Mouse (Mus musculus): ENCODE measurements around the gene Pgap1. TPM values are rescaled to one million over a fixed set of nuclear protein-coding genes. Genes with fewer than 3 reads are reported as not detected.

Pgap1 gene
- polyA plus RNA-seq, 1 experiment from 2014 or later = 6.2 TPM

DNA sequence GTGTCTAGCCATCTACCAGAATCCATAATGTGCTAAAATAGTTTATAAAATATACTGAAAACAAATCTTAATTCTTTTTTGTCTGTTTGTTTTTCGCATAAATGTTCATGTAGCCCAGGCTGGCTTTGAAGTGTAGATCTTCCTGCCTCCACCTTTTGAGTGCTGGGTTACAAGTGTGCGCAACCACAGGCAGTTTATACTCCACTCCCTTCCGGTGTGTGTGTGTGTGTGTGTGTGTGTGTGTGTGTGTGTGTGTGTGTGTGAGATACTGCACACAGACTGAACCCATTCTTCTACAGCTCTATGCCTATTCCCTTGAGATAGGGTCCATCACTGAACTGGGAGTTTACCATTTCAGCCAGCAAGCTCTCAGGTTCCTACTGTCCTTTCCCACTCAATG, 64.0 kb downstream of the Pgap1 start:
- DNase-seq (ENCODE audit: low spot score) = no peak
- WGBS = 93% methylated on average over 3 of the region's 3 CpGs
- Histone ChIP-seq H3K27me3 (replicated peaks; ENCODE audit: low read depth, poor library complexity, severe bottlenecking) (no peaks in the 10 kb centered on the region), H3K36me3 (replicated peaks) (no peaks in the 10 kb centered on the region; the same call in 1 of the 2 replicates), H3K27ac (replicated peaks) (no peak overlapping the region), H3K4me1 (no peaks in the 10 kb centered on the region), H3K9me3 (no peaks in the 10 kb centered on the region), H3K4me3 (no peak overlapping the region)

DNA sequence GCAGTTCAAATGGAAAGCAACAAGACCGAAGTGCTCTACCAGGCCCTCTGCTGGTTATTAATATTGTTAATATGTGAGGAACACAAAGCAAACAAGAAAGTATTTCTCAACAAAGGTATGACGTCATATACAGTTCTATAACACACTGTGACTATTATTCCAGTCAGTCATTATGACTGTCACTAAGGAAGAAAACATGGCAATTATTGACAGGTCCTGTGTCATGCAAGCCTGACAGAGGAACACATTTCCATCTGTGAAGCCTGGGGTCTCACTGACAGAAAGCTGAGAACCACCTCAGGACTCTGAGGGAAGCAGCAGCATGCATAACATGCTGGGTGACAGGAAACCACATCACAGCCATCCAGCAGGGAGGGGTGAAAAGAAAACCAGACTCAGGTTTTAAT, 65.0 kb downstream of the Pgap1 start:
- Histone ChIP-seq H3K9me3 (no peaks in the 10 kb centered on the region), H3K27ac (replicated peaks) (no peak overlapping the region), H3K4me3 (no peak overlapping the region), H3K4me1 (no peaks in the 10 kb centered on the region), H3K27me3 (replicated peaks; ENCODE audit: low read depth, poor library complexity, severe bottlenecking) (no peaks in the 10 kb centered on the region), H3K36me3 (replicated peaks) (peaks cover 5% of the 10 kb centered on the region)
- 82% methylated on average over 2 of the region's 2 CpGs for WGBS
- DNase-seq (ENCODE audit: low spot score) = no peak

DNA sequence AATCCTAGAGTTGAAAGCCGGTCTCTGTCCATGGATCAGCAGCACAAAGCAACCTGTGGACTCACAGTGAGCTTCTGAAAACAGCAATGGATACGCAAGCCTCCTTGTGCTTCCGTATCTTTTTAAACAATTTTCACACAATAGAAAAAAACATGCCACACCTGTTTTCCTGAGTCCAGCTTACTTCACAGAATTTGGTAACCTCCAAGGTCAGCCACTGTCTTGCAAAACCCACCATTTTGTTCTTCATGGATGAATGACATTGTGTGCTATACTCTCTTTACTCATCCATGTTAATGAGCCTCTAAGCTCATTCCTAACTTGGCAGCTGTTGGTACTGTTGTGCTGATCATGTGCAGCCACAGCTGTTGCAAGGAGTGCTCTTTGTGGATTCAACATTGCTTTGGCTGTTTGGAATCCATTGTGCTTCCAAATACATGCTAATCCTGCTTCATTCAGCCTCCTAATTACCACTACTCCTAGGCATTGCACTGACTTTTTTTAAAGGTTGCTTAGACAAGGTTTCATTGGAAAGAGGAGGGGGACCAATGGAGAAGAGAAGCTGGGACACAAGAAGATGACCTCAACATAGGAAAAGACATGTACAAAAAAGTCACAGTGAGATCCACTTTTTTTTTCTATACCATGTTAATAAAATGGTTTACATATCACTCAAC, 72.6 kb downstream of the Pgap1 start:
- WGBS = 95% methylated on average over 3 of the region's 3 CpGs
- DNase-seq (ENCODE audit: low spot score) = no peak
- Histone ChIP-seq H3K9me3 (no peaks in the 10 kb centered on the region), H3K4me1 (no peaks in the 10 kb centered on the region), H3K4me3 (no peak overlapping the region), H3K27me3 (replicated peaks; ENCODE audit: low read depth, poor library complexity, severe bottlenecking) (no peaks in the 10 kb centered on the region), H3K27ac (replicated peaks) (no peak overlapping the region), H3K36me3 (replicated peaks) (peaks cover 14% of the 10 kb centered on the region)

DNA sequence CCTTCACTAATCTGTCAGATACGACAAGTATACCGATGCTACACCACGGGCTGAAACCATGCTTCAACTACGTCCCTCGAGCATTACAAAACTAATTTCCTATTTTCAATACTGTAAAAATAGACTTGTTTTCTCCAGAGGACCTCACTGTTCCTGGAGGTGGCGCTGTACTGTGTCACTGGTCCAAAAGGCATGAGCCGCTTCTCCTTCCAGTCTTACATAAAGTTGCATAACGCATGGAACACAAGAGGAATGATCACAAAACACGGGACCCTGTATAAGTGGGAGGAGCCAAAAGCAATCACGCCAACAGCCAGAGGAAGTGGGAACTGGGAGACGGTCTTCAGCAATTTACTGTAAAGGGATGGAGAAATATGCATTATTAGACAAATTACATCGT, 77.0 kb downstream of the Pgap1 start:
- Histone ChIP-seq H3K4me3 (no peak overlapping the region), H3K27me3 (replicated peaks; ENCODE audit: low read depth, poor library complexity, severe bottlenecking) (no peaks in the 10 kb centered on the region), H3K36me3 (replicated peaks) (0 out of 2 replicates have a peak, but pooled peaks cover 9% of the 10 kb centered on the region), H3K9me3 (no peaks in the 10 kb centered on the region), H3K4me1 (no peaks in the 10 kb centered on the region), H3K27ac (replicated peaks) (no peak overlapping the region)
- no peak for DNase-seq (ENCODE audit: low spot score)
- 96% methylated on average over 12 of the region's 12 CpGs for WGBS

DNA sequence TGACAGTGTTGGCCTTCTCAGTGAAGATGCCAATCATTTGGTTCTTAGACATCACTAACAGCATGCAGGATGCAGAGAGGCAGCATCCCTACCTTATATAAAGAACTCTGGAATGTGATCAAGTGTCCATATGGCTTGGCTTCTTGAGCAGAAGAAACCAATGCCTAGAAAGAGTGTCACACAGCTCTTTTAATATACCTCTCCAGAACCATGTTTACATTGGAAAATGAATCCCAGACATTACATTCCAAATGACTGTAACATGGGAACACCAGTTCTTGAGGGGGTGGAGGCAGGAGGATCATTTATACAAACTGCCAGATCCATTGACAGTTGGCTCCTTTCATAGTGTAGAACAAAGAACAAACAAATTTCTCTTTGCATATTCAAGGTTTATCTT, 88.8 kb downstream of the Pgap1 start:
- Histone ChIP-seq H3K4me1 (no peaks in the 10 kb centered on the region), H3K36me3 (replicated peaks) (no peaks in the 10 kb centered on the region), H3K27me3 (replicated peaks; ENCODE audit: low read depth, poor library complexity, severe bottlenecking) (no peaks in the 10 kb centered on the region), H3K4me3 (no peak overlapping the region), H3K27ac (replicated peaks) (no peak overlapping the region), H3K9me3 (no peaks in the 10 kb centered on the region)
- DNase-seq (ENCODE audit: low spot score) = no peak

DNA sequence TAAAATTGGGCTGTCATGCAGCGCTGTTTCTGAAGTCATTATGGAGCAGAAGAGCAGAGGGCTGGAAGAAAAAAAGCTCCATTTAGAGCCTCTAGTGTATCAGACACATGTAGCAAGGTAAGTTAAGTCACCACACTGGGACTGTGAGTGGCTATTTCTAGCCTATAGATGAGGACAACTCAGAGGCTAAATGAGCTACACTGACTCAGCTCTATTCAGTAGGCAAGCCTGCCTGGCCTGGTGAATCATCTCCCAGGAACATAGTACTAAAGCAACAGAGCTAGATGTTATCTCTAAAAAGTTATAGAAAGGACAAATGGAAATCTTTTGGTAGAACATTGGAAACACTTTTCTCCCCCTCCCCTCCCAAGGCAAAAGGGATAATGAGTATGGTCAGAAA, 90.1 kb downstream of the Pgap1 start:
- Histone ChIP-seq H3K27ac (replicated peaks) (no peak overlapping the region), H3K27me3 (replicated peaks; ENCODE audit: low read depth, poor library complexity, severe bottlenecking) (no peaks in the 10 kb centered on the region), H3K9me3 (no peaks in the 10 kb centered on the region), H3K4me3 (no peak overlapping the region), H3K4me1 (no peaks in the 10 kb centered on the region), H3K36me3 (replicated peaks) (no peaks in the 10 kb centered on the region)
- 98% methylated on average over 1 of the region's 1 CpGs for WGBS
- no peak for DNase-seq (ENCODE audit: low spot score)

DNA sequence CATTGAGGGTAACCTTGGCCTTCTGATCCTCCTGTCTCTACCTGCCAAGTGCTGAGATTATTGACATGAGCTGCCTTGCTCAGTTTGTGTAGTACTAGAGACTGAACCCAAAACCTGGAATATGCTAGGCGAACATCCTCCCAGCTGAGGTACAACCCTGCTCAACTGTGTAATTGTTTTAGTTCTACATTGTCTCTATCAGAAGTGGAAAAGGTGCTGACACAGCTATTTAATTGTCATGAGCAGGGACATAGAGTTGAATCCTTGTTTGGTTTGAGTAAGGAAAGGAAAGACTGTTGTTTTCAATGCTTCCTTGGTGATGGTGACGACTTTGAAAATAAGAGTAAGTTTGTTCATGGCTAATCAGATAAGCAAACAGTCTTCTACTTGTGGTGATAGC, 105.4 kb downstream of the Pgap1 start:
- Histone ChIP-seq H3K4me3 (no peak overlapping the region), H3K36me3 (replicated peaks) (no peaks in the 10 kb centered on the region), H3K27ac (replicated peaks) (no peak overlapping the region), H3K4me1 (no peaks in the 10 kb centered on the region), H3K27me3 (replicated peaks; ENCODE audit: low read depth, poor library complexity, severe bottlenecking) (no peaks in the 10 kb centered on the region), H3K9me3 (no peaks in the 10 kb centered on the region)
- no peak for DNase-seq (ENCODE audit: low spot score)
- WGBS = 87% methylated on average over 2 of the region's 2 CpGs

DNA sequence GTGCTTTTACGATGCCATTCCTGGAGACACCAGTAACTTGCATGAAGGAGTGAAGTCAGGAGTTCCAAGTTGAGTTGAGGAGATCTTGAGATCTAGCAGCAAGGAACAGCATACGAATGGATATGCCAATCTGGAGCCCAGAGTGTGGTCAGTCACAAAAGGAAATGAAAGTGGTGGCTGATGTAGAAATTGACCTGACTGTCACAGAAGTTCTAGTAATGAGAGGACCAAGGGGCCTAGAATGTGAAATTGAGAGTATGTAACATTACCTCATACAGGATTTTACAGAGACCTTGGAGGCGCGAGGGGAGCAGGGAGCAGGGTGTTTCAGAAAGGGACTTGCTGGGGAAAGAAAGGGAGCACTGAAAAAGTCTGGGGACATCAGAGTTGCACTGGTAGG, 108.7 kb downstream of the Pgap1 start:
- 88% methylated on average over 4 of the region's 4 CpGs for WGBS
- Histone ChIP-seq H3K9me3 (no peaks in the 10 kb centered on the region), H3K27ac (replicated peaks) (no peak overlapping the region), H3K4me1 (no peaks in the 10 kb centered on the region), H3K4me3 (no peak overlapping the region), H3K27me3 (replicated peaks; ENCODE audit: low read depth, poor library complexity, severe bottlenecking) (no peaks in the 10 kb centered on the region), H3K36me3 (replicated peaks) (no peaks in the 10 kb centered on the region)
- no peak for DNase-seq (ENCODE audit: low spot score)

DNA sequence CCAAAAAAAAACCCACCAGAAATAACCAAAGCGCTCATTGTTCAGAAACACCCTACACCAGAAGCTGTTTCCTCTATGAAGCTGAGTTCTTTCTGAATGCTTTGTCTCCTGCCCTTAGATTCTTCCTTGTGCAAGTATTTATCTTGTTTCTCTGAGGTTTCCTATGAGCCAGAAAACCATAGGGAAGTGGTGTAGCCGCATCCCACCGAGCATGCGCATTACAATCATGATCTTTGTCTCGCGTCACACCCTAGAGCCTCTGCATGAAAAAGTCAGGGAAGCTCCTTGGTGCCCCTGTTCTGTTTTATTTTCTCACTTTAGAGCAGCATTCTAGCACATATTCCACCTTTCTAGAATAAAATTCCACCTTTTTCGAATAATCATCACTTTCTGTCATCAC, 113.8 kb downstream of the Pgap1 start:
- Histone ChIP-seq H3K27me3 (replicated peaks; ENCODE audit: low read depth, poor library complexity, severe bottlenecking) (no peaks in the 10 kb centered on the region), H3K4me3 (no peak overlapping the region), H3K4me1 (no peaks in the 10 kb centered on the region), H3K9me3 (no peaks in the 10 kb centered on the region), H3K27ac (replicated peaks) (no peak overlapping the region), H3K36me3 (replicated peaks) (no peaks in the 10 kb centered on the region)
- no peak for DNase-seq (ENCODE audit: low spot score)
- 62% methylated on average over 7 of the region's 7 CpGs for WGBS

DNA sequence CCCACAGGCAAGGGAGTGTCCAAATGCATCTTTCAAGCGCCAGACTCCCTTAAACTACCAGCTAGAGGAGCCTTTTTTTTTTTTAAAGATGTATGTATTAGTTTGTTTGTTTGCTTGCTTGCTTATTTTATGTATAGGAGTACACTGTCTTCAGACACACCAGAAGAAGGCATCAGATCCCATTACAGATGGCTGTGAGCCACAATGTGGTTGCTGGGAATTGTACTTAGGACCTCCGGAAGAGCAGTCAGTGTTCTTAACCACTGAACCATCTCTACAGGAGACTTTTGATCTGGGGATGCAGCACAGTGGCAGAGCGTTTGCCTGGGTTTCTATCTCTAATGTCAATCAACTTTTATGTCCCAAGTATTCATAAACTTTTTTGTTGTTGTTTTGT, 118.4 kb downstream of the Pgap1 start:
- 51% methylated on average over 3 of the region's 3 CpGs for WGBS
- Histone ChIP-seq H3K27ac (replicated peaks) (peak overlapping the region; percentile 89), H3K9me3 (no peaks in the 10 kb centered on the region), H3K36me3 (replicated peaks) (peaks cover 16% of the 10 kb centered on the region), H3K4me1 (peaks cover 13% of the 10 kb centered on the region; the same call in 1 of the 2 replicates), H3K27me3 (replicated peaks; ENCODE audit: low read depth, poor library complexity, severe bottlenecking) (no peaks in the 10 kb centered on the region), H3K4me3 (peak overlapping the region; percentile 83)
- DNase-seq (ENCODE audit: low spot score) = no peak

DNA sequence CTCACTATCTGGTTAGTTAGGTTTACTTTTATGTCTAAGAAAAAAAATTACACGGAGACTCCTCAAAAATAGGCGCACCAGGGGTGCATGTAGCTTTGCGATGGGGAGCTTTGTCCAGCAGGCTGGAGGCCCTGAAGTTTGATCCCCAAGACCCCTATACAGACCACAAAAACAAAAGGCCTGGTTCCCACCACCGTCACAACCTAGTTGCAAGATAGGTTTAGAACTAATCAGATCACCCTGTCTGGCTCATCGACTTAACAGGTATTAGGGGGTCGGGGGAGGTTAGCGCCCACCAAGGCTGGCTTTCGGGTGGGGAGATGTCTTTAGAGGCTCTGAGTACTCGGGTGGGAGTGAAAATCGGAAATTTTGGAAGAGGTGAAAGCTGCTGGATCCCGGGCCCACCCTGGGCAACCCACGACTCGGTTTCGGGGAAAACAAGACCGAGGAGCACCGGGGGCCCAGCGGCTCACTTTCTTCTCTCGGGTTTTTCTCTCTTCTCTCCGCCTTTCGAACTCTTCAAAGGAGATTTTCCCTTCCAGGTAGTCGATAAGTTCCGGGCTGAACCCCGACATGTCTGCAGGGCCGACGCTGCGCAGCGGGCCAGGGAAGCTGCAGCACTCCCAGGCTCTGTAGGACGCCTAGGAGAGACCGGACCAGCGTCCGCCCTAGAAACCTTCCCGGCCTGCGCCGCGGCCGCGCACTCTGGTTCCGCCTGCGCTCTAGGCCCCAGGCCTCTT, 119.0 kb downstream of the Pgap1 start, which contains the start of gene Gtf3c3:
Gene Gtf3c3 (minus strand): TSS at position 632 of the 740 bp plus-strand sequence.
- H3K9me3 ChIP-seq = no peaks in the 10 kb centered on the region
- DNase-seq (ENCODE audit: low spot score) = peak; percentile 86
- H3K27ac ChIP-seq (replicated peaks) = peak within 1 kb of the TSS; percentile 89
- no peaks in the 10 kb centered on the region for H3K27me3 ChIP-seq (replicated peaks; ENCODE audit: low read depth, poor library complexity, severe bottlenecking)
- 3% methylated on average over 39 of the region's 39 CpGs for WGBS
- H3K4me1 ChIP-seq = peaks cover 13% of the 10 kb centered on the region; the same call in 1 of the 2 replicates
- peak within 1 kb of the TSS; percentile 83 for H3K4me3 ChIP-seq
- H3K36me3 ChIP-seq (replicated peaks) = peaks cover 22% of the 10 kb centered on the region

All from embryonic facial prominence, embryonic 10.5 days (tissue).